Mouse (Mus musculus): Measurements from ENCODE around the gene Hesx1. TPM values are rescaled to one million over a fixed set of nuclear protein-coding genes. Genes with fewer than 3 reads are reported as not detected.

Hesx1 gene
- total and polyA plus RNA-seq, 3 experiments, result 1.9 to 4.3 (median 3.9) TPM

- no peaks in the 10 kb centered on the region for H3K9me3 ChIP-seq (replicated peaks; ENCODE audit: low read length)
- H3K4me3 ChIP-seq (replicated peaks in 1 of 3; ENCODE audit: low read depth in 2 of 3, low read length in 2 of 3, poor library complexity in 1 of 3), result no peak overlapping the region
- H3K9ac ChIP-seq (ENCODE audit: insufficient read depth, low read depth), result no peak overlapping the region
- in situ Hi-C loops (cut with MboI; ENCODE audit: low pct_ligation_motif_present, low pct_unique_long_range_greater_than_20kb, low sequenced_read_pairs), result loop anchor here (25.0 kb wide), 1 partner anchor 537 kb away; no protein-coding TSS in a partner anchor
- H3K4me2 ChIP-seq (ENCODE audit: insufficient read depth, low read depth, poor library complexity, severe bottlenecking), result no peak overlapping the region
- no peaks in the 10 kb centered on the region for H3K4me1 ChIP-seq (ENCODE audit: control insufficient read depth in 1 of 2, insufficient read depth in 2 of 2)
- no peaks in the 10 kb centered on the region for H3K79me2 ChIP-seq (replicated peaks; ENCODE audit: control insufficient read depth, extremely low read depth, insufficient read depth, poor library complexity, severe bottlenecking)
- no peaks in the 10 kb centered on the region for H3K36me3 ChIP-seq (replicated peaks in 1 of 2; ENCODE audit: control insufficient read depth in 1 of 2, insufficient read depth in 1 of 2, low read length in 1 of 2)
- no peaks in the 10 kb centered on the region for H3K27me3 ChIP-seq (replicated peaks)
- dilution Hi-C loops (cut with MboI; ENCODE audit: extremely low pct_ligation_motif_present, extremely low pct_unique_long_range_greater_than_20kb, low sequenced_read_pairs), result no loop called here
- no peak for TF ChIP-seq MAFK (IDR thresholded peaks at IDR 0.05; ENCODE audit: insufficient replicate concordance, low read length)
- no peak for TF ChIP-seq RCOR1 (conservative IDR thresholded peaks at IDR 0.05; ENCODE audit: low read depth, low read length)
- TF ChIP-seq CHD1 (IDR thresholded peaks at IDR 0.05; ENCODE audit: low read depth, low read length), result no peak
- no peak for TF ChIP-seq ELF1 (IDR thresholded peaks at IDR 0.05; ENCODE audit: low read depth, low read length)
- TF ChIP-seq TBP (conservative IDR thresholded peaks at IDR 0.05; ENCODE audit: low read depth, low read length), result no peak
- TF ChIP-seq POLR2AphosphoS2 (IDR thresholded peaks at IDR 0.05; ENCODE audit: low read depth, low read length), result no peak
- TF ChIP-seq MAX (IDR thresholded peaks at IDR 0.05; ENCODE audit: low read length), result no peak
- no peak for TF ChIP-seq MXI1 (IDR thresholded peaks at IDR 0.05; ENCODE audit: low read depth, low read length)
- no peak for TF ChIP-seq SMC3 (IDR thresholded peaks at IDR 0.05; ENCODE audit: low read depth, low read length)
- no peak for TF ChIP-seq IRF4 (IDR thresholded peaks at IDR 0.05; ENCODE audit: low read depth, low read length)
- TF ChIP-seq UBTF (IDR thresholded peaks at IDR 0.05; ENCODE audit: low read depth, low read length), result no peak
- TF ChIP-seq MAZ (IDR thresholded peaks at IDR 0.05; ENCODE audit: low read depth, low read length), result no peak
- TF ChIP-seq E2F4 (IDR thresholded peaks at IDR 0.05; ENCODE audit: insufficient replicate concordance, low read depth, low read length), result no peak
- H3K27ac ChIP-seq (ENCODE audit: insufficient read depth, low read depth), result no peak overlapping the region
- no peak for DNase-seq (ENCODE audit: extremely low read depth)
Observed at GRCm38 (mm10) chr14:27024664-27025063, 30.4 kb downstream of the Hesx1 start.

GRCm38 (mm10) chr14:27029771-27030173 lies 35.6 kb downstream of the Hesx1 start:
- in situ Hi-C loops (cut with MboI; ENCODE audit: low pct_ligation_motif_present, low pct_unique_long_range_greater_than_20kb, low sequenced_read_pairs), result loop anchor here (5.0 kb wide), 1 partner anchor 68 kb away; no protein-coding TSS in a partner anchor
- Histone ChIP-seq H3K27me3 (replicated peaks) (no peaks in the 10 kb centered on the region), H3K9me3 (replicated peaks; ENCODE audit: low read length) (no peaks in the 10 kb centered on the region), H3K36me3 (replicated peaks in 1 of 2; ENCODE audit: control insufficient read depth in 1 of 2, insufficient read depth in 1 of 2, low read length in 1 of 2) (no peaks in the 10 kb centered on the region), H3K9ac (ENCODE audit: insufficient read depth, low read depth) (no peak overlapping the region), H3K4me3 (replicated peaks in 1 of 3; ENCODE audit: low read depth in 2 of 3, low read length in 2 of 3, poor library complexity in 1 of 3) (no peak overlapping the region), H3K79me2 (replicated peaks; ENCODE audit: control insufficient read depth, extremely low read depth, insufficient read depth, poor library complexity, severe bottlenecking) (no peaks in the 10 kb centered on the region), H3K4me2 (ENCODE audit: insufficient read depth, low read depth, poor library complexity, severe bottlenecking) (peak overlapping the region; percentile 23; the same call in 1 of the 2 replicates), H3K4me1 (ENCODE audit: control insufficient read depth in 1 of 2, insufficient read depth in 2 of 2) (no peaks in the 10 kb centered on the region), H3K27ac (ENCODE audit: insufficient read depth, low read depth) (no peak overlapping the region)
- TF ChIP-seq CTCF (conservative IDR thresholded peaks at IDR 0.05 in 1 of 2, IDR thresholded peaks at IDR 0.05 in 1 of 2; ENCODE audit: low read depth in 2 of 2, low read length in 2 of 2) (peak; percentile 76 to 87), BHLHE40 (IDR thresholded peaks at IDR 0.05; ENCODE audit: low read depth, low read length) (no peak), MAFK (IDR thresholded peaks at IDR 0.05; ENCODE audit: insufficient replicate concordance, low read length) (0 out of 2 replicates have a peak, but pooled peaks have one; percentile 18), SMC3 (IDR thresholded peaks at IDR 0.05; ENCODE audit: low read depth, low read length) (peak; percentile 68), MAX (IDR thresholded peaks at IDR 0.05; ENCODE audit: low read length) (peak; percentile 54; the same call in 1 of the 2 replicates), HCFC1 (IDR thresholded peaks at IDR 0.05; ENCODE audit: low read depth, low read length) (no peak), MYC (IDR thresholded peaks at IDR 0.05; ENCODE audit: low read depth, low read length) (peak; percentile 80), RAD21 (IDR thresholded peaks at IDR 0.05; ENCODE audit: low read depth, low read length) (peak; percentile 79)
- dilution Hi-C loops (cut with MboI; ENCODE audit: extremely low pct_ligation_motif_present, extremely low pct_unique_long_range_greater_than_20kb, low sequenced_read_pairs), result no loop called here
- peak; percentile 76 for DNase-seq (ENCODE audit: extremely low read depth)
